In genomic region chr2:135329782-135330545, GRCm38 (mm10) we compare ENCODE assay signal across 8 mouse cellular contexts.
A peak's percentile ranks its signal among the peaks of the same experiment; 100 is the strongest.
DNase-seq lines count a peak whose midpoint lies in the region; ATAC-seq and TF ChIP-seq lines count a peak whose summit lies in the region.
"Had no signal": no experiment of that assay in that cellular context is flagged by ENCODE, and none has a peak within 500 bp of the region (broad histone marks: within the 10 kb centered on the region; RNA-seq: fewer than 3 reads in every experiment).

No protein-coding gene starts in this region.

- 14% methylated on average over 14 of the region's 14 CpGs for WGBS in embryonic facial prominence, embryonic 10.5 days
- 11% methylated on average over 14 of the region's 14 CpGs for WGBS in heart, embryonic 15.5 days
- WGBS in kidney, embryonic 16.5 days = 8% methylated on average over 14 of the region's 14 CpGs
- 5% methylated on average over 14 of the region's 14 CpGs for WGBS in limb, embryonic 14.5 days
- 13% methylated on average over 14 of the region's 14 CpGs for WGBS in neural tube, embryonic 11.5 days

- DNase-seq in ES-E14 (ENCODE audit: low read depth, low spot score) = peak; percentile 37
- peak; percentile 80 for DNase-seq in adipocyte (ENCODE audit: low spot score)
- peak; percentile 40 for DNase-seq in embryonic facial prominence, embryonic 10.5 days (ENCODE audit: low spot score)
- DNase-seq in limb, embryonic 14.5 days (ENCODE audit: low spot score) = peak; percentile 84
- DNase-seq in neural tube, embryonic 11.5 days (ENCODE audit: low spot score) = peak; percentile 49

- no peak for ATAC-seq in heart, embryonic 15.5 days (replicated peaks; ENCODE audit: insufficient number of reproducible peaks, insufficient read depth, low FRiP score, low read depth)
- peak; percentile 57; the same call in 1 of the 2 replicates for ATAC-seq in kidney, embryonic 16.5 days (ENCODE audit: low FRiP score, low TSS enrichment)
- peak; percentile 58; the same call in 1 of the 2 replicates for ATAC-seq in limb, embryonic 14.5 days (ENCODE audit: low FRiP score, low read depth)
- ATAC-seq in neural tube, embryonic 11.5 days (ENCODE audit: insufficient read depth, low FRiP score, low TSS enrichment) = peak; percentile 56; the same call in 1 of the 2 replicates

- no peak for TF ChIP-seq POLR2A in limb, embryonic 14.5 days (IDR thresholded peaks at IDR 0.05; ENCODE audit: borderline replicate concordance, extremely low read depth, insufficient read depth, insufficient read length)

- H3K4me3 ChIP-seq in ES-E14 (ENCODE audit: insufficient read depth in 1 of 2, low read depth in 1 of 2, low read length in 2 of 2, poor library complexity in 1 of 2, severe bottlenecking in 1 of 2) = no peak overlapping the region
- H3K4me3 ChIP-seq in embryonic facial prominence, embryonic 10.5 days = peak overlapping the region; percentile 35; the same call in 1 of the 2 replicates
- H3K4me3 ChIP-seq in heart, embryonic 15.5 days = peak overlapping the region; percentile 29
- H3K4me3 ChIP-seq in kidney, embryonic 16.5 days (ENCODE audit: low read length) = peak overlapping the region; percentile 34
- H3K4me3 ChIP-seq in limb, embryonic 14.5 days (replicated peaks; ENCODE audit: low read length) = peak overlapping the region; percentile 23
- no peak overlapping the region for H3K4me3 ChIP-seq in neural tube, embryonic 11.5 days (ENCODE audit: low read depth, low read length)

- in situ Hi-C loops in ES-E14 (cut with MboI; ENCODE audit: low sequenced_read_pairs in 2 of 2, unreplicated experiment in 2 of 2) = loop anchor here in 1 of 2 experiments (5.0 to 10.0 kb wide), 3 partner anchors 545 to 778 kb away; partner anchors contain the start of genes Hao1 and Plcb1

- H3K27me3 ChIP-seq in embryonic facial prominence, embryonic 10.5 days (replicated peaks; ENCODE audit: low read depth, poor library complexity, severe bottlenecking) = peaks cover 6% of the 10 kb centered on the region; the same call in 1 of the 2 replicates
- H3K27me3 ChIP-seq in heart, embryonic 15.5 days = no peaks in the 10 kb centered on the region
- H3K27me3 ChIP-seq in kidney, embryonic 16.5 days (ENCODE audit: insufficient read depth, low read length) = no peaks in the 10 kb centered on the region
- no peaks in the 10 kb centered on the region for H3K27me3 ChIP-seq in limb, embryonic 14.5 days (ENCODE audit: control insufficient read depth, insufficient read depth, low read length)
- H3K27me3 ChIP-seq in neural tube, embryonic 11.5 days (ENCODE audit: control insufficient read depth, insufficient read depth, low read length) = no peaks in the 10 kb centered on the region

- no peaks in the 10 kb centered on the region for H3K9me3 ChIP-seq in ES-E14 (ENCODE audit: control insufficient read depth, insufficient read depth, low read depth, low read length)
- H3K9me3 ChIP-seq in embryonic facial prominence, embryonic 10.5 days = no peaks in the 10 kb centered on the region
- no peaks in the 10 kb centered on the region for H3K9me3 ChIP-seq in heart, embryonic 15.5 days (replicated peaks)
- no peaks in the 10 kb centered on the region for H3K9me3 ChIP-seq in kidney, embryonic 16.5 days (ENCODE audit: low read length)
- H3K9me3 ChIP-seq in limb, embryonic 14.5 days (ENCODE audit: control insufficient read depth, low read length) = no peaks in the 10 kb centered on the region
- no peaks in the 10 kb centered on the region for H3K9me3 ChIP-seq in neural tube, embryonic 11.5 days (ENCODE audit: control insufficient read depth, low read length)

- H3K4me2 ChIP-seq in heart, embryonic 15.5 days = peak overlapping the region; percentile 57
- peak overlapping the region; percentile 56 for H3K4me2 ChIP-seq in kidney, embryonic 16.5 days (replicated peaks; ENCODE audit: low read depth, low read length)
- H3K4me2 ChIP-seq in limb, embryonic 14.5 days (replicated peaks; ENCODE audit: low read depth, low read length, severe bottlenecking) = peak overlapping the region; percentile 46
- H3K4me2 ChIP-seq in neural tube, embryonic 11.5 days (ENCODE audit: low read depth) = no peak overlapping the region; the same call in 1 of the 2 replicates

- no peak overlapping the region for H3K9ac ChIP-seq in ES-E14 (ENCODE audit: insufficient read depth, low read depth, low read length, poor library complexity, severe bottlenecking)
- H3K9ac ChIP-seq in heart, embryonic 15.5 days = no peak overlapping the region
- no peak overlapping the region for H3K9ac ChIP-seq in kidney, embryonic 16.5 days (replicated peaks; ENCODE audit: low read length)
- H3K9ac ChIP-seq in limb, embryonic 14.5 days (ENCODE audit: low read depth, low read length, severe bottlenecking) = no peak overlapping the region
- no peak overlapping the region for H3K9ac ChIP-seq in neural tube, embryonic 11.5 days (ENCODE audit: low read length)

- no peaks in the 10 kb centered on the region for H3K4me1 ChIP-seq in ES-E14 (ENCODE audit: control insufficient read depth in 2 of 2, insufficient read depth in 2 of 2, low read length in 2 of 2, poor library complexity in 1 of 2)
- H3K4me1 ChIP-seq in embryonic facial prominence, embryonic 10.5 days = no peaks in the 10 kb centered on the region
- 0 out of 2 replicates have a peak, but pooled peaks cover 4% of the 10 kb centered on the region for H3K4me1 ChIP-seq in heart, embryonic 15.5 days (replicated peaks)
- H3K4me1 ChIP-seq in kidney, embryonic 16.5 days (ENCODE audit: insufficient read depth, low read length) = 0 out of 2 replicates have a peak, but pooled peaks cover 5% of the 10 kb centered on the region
- peaks cover 5% of the 10 kb centered on the region for H3K4me1 ChIP-seq in limb, embryonic 14.5 days (ENCODE audit: control insufficient read depth, insufficient read depth, low read length)
- H3K4me1 ChIP-seq in neural tube, embryonic 11.5 days (ENCODE audit: control insufficient read depth, insufficient read depth, low read length) = no peaks in the 10 kb centered on the region

- no peak overlapping the region for H3K27ac ChIP-seq in ES-E14 (ENCODE audit: insufficient read depth, low read depth, low read length, poor library complexity, severe bottlenecking)
- no peak overlapping the region for H3K27ac ChIP-seq in embryonic facial prominence, embryonic 10.5 days (replicated peaks)
- H3K27ac ChIP-seq in heart, embryonic 15.5 days = no peak overlapping the region
- H3K27ac ChIP-seq in kidney, embryonic 16.5 days (ENCODE audit: low read length) = no peak overlapping the region
- no peak overlapping the region for H3K27ac ChIP-seq in limb, embryonic 14.5 days (replicated peaks; ENCODE audit: low read depth, low read length)
- no peak overlapping the region for H3K27ac ChIP-seq in neural tube, embryonic 11.5 days (ENCODE audit: low read depth, low read length)
- H3K27ac ChIP-seq: macrophage had no signal

- no peaks in the 10 kb centered on the region for H3K36me3 ChIP-seq in ES-E14 (ENCODE audit: control insufficient read depth, insufficient read depth, low read length, poor library complexity, severe bottlenecking)
- H3K36me3 ChIP-seq in embryonic facial prominence, embryonic 10.5 days (replicated peaks) = no peaks in the 10 kb centered on the region
- no peaks in the 10 kb centered on the region for H3K36me3 ChIP-seq in heart, embryonic 15.5 days
- H3K36me3 ChIP-seq in kidney, embryonic 16.5 days (ENCODE audit: insufficient read depth, low read length) = no peaks in the 10 kb centered on the region
- H3K36me3 ChIP-seq in limb, embryonic 14.5 days (ENCODE audit: control insufficient read depth, insufficient read depth, low read length) = no peaks in the 10 kb centered on the region
- no peaks in the 10 kb centered on the region for H3K36me3 ChIP-seq in neural tube, embryonic 11.5 days (ENCODE audit: control insufficient read depth, insufficient read depth, low read length)

TF ChIP-seq in ES-E14, 5 proteins besides CTCF, POLR2A, EP300 and RAD21:
- peak; percentile 86 for TF ChIP-seq ZC3H11A (IDR thresholded peaks at IDR 0.05; ENCODE audit: borderline replicate concordance, low read depth, low read length)
- no peak for TF ChIP-seq HCFC1 (IDR thresholded peaks at IDR 0.05; ENCODE audit: borderline replicate concordance, insufficient read depth, low read length)

Comparison
In these comparisons a context has a peak if more than half of its experiments do, and no peak if none do; other contexts are left out.
1. H3K4me3 ChIP-seq: peak in embryonic facial prominence, embryonic 10.5 days (single experiment), heart, embryonic 15.5 days (single experiment), kidney, embryonic 16.5 days (single experiment) and limb, embryonic 14.5 days (single experiment); none in ES-E14 (0 of 2) and neural tube, embryonic 11.5 days (single experiment).
2. Peak in every context shown above with its lines, with median percentiles within 50 percentile points of each other: DNase-seq.